Mouse (Mus musculus): Measurements from ENCODE around the gene Syngap1. TPM values are rescaled to one million over a fixed set of nuclear protein-coding genes. Genes with fewer than 3 reads are reported as not detected.
"Not testable (repeated sequence)": the region's sequence is repeated elsewhere in the genome, so short reads cannot be mapped to it uniquely, and the experiment has no call there.

The Syngap1 gene
- total RNA-seq (2021): 1 to 10 TPM; 4.1 to 6.4 TPM

- intact Hi-C loops (cut with DNase I): no loop called here
- DNase-seq: no peak
Measured at GRCm38 (mm10) chr17:26941031-26941789, at the start of gene Syngap1. Gene Syngap1 (plus strand): TSS chr17:26941253.

- DNase-seq: peak; percentile 32 to 60
- intact Hi-C loops (cut with DNase I): no loop called here
Measured at GRCm38 (mm10) chr17:26892635-26893375, 48.2 kb upstream of the Syngap1 start.

GRCm38 (mm10) chr17:26893492-26893891, 47.6 kb upstream of the Syngap1 start:
- intact Hi-C loops (cut with DNase I): no loop called here
- no peak for DNase-seq

GRCm38 (mm10) chr17:26894342-26894741, 46.7 kb upstream of the Syngap1 start:
- no peak for DNase-seq
- intact Hi-C loops (cut with DNase I): no loop called here

- intact Hi-C loops (cut with DNase I): no loop called here
- peak; percentile 72 to 80 for DNase-seq
Measured at GRCm38 (mm10) chr17:26895578-26895977, 45.5 kb upstream of the Syngap1 start.

- DNase-seq: no peak
- intact Hi-C loops (cut with DNase I): no loop called here
Measured at GRCm38 (mm10) chr17:26900916-26901315, 40.1 kb upstream of the Syngap1 start.

- intact Hi-C loops (cut with DNase I): no loop called here
- DNase-seq: peak in 1 of 2 experiments; percentile 16
Measured at GRCm38 (mm10) chr17:26904320-26904719, 36.7 kb upstream of the Syngap1 start.

- intact Hi-C loops (cut with DNase I); DNase-seq: not testable (repeated sequence)
Measured at GRCm38 (mm10) chr17:26907506-26907905, 33.5 kb upstream of the Syngap1 start.

GRCm38 (mm10) chr17:26915248-26915647, 25.8 kb upstream of the Syngap1 start:
- DNase-seq: no peak
- intact Hi-C loops (cut with DNase I): loop anchor here (5.0 to 10.0 kb wide), 2 partner anchors 60 to 112 kb away; partner anchors contain the start of genes Bak1 and Zbtb9

- peak; percentile 99 to 100 for DNase-seq
- intact Hi-C loops (cut with DNase I): loop anchor here (2.0 to 10.0 kb wide), 3 partner anchors 30 to 110 kb away; partner anchors contain the start of genes Bak1 and Zbtb9
Measured at GRCm38 (mm10) chr17:26916711-26917482, 24.2 kb upstream of the Syngap1 start, which contains the start of gene Kifc5b. Gene Kifc5b (plus strand): TSS chr17:26917091.

- not testable (repeated sequence) for DNase-seq
- intact Hi-C loops (cut with DNase I): loop anchor here (2.0 to 10.0 kb wide), 3 partner anchors 29 to 110 kb away; partner anchors contain the start of genes Bak1 and Zbtb9
Measured at GRCm38 (mm10) chr17:26917560-26917959, 23.5 kb upstream of the Syngap1 start.

- intact Hi-C loops (cut with DNase I): loop anchor here (5.0 to 10.0 kb wide), 2 partner anchors 56 to 109 kb away; partner anchors contain the start of genes Bak1 and Zbtb9
- no peak for DNase-seq
Measured at GRCm38 (mm10) chr17:26918343-26918742, 22.7 kb upstream of the Syngap1 start.

GRCm38 (mm10) chr17:26919516-26919915, 21.5 kb upstream of the Syngap1 start:
- not testable (repeated sequence) for DNase-seq
- intact Hi-C loops (cut with DNase I): loop anchor here (5.0 to 10.0 kb wide), 2 partner anchors 55 to 108 kb away; partner anchors contain the start of genes Bak1 and Zbtb9

- DNase-seq; intact Hi-C loops (cut with DNase I): not testable (repeated sequence)
Measured at GRCm38 (mm10) chr17:26922368-26922767, 18.7 kb upstream of the Syngap1 start.

- DNase-seq; intact Hi-C loops (cut with DNase I): not testable (repeated sequence)
Measured at GRCm38 (mm10) chr17:26925414-26925813, 15.6 kb upstream of the Syngap1 start.

- DNase-seq: peak in 1 of 2 experiments; percentile 54
- intact Hi-C loops (cut with DNase I): loop anchor here (5.0 kb wide), 1 partner anchor 96 kb away; the partner anchor contains the start of gene Bak1
Measured at GRCm38 (mm10) chr17:26931795-26932194, 9.3 kb upstream of the Syngap1 start.

- intact Hi-C loops (cut with DNase I): loop anchor here (5.0 kb wide), 1 partner anchor 94 kb away; the partner anchor contains the start of gene Bak1
- peak; percentile 99 for DNase-seq
Measured at GRCm38 (mm10) chr17:26932839-26933398, 8.1 kb upstream of the Syngap1 start, which contains the start of gene Phf1. Gene Phf1 (plus strand): TSS chr17:26933052.

GRCm38 (mm10) chr17:26933419-26933818, 7.6 kb upstream of the Syngap1 start:
- intact Hi-C loops (cut with DNase I): loop anchor here (5.0 kb wide), 1 partner anchor 94 kb away; the partner anchor contains the start of gene Bak1
- no peak for DNase-seq

All from heart, postnatal 36 days (tissue).